Mouse (Mus musculus) myocyte (in vitro differentiated cells): ENCODE measurements at regions not wholly inside any gene's neighbourhood (a gene's known extent, or its start where the extent isn't known, plus 50 kb on each side); places are given as distances from the start of the nearest gene placed in this dataset.

Experiments
- H3K27me3 ChIP-seq: one replicate; pipeline ENCODE4 v1.6.1; 2011; ENCODE audit not compliant: control insufficient read depth, insufficient read depth, insufficient read length
- H3K36me3 ChIP-seq: one replicate; pipeline ENCODE4 v1.6.1; 2011; ENCODE audit not compliant: control insufficient read depth, insufficient read depth
- H3K4me2 ChIP-seq: one replicate; pipeline ENCODE4 v1.6.1; 2011; ENCODE audit warnings: low read depth, control low read depth
- H3K4me3 ChIP-seq: one replicate; pipeline ENCODE4 v1.5.1; 2011; ENCODE audit warnings: mild to moderate bottlenecking, control low read depth, moderate library complexity
- H3K79me2 ChIP-seq: one replicate; pipeline ENCODE4 v1.6.1; 2011; ENCODE audit not compliant: control insufficient read depth, insufficient read depth
- H3ac ChIP-seq: one replicate; pipeline ENCODE4 v1.6.1; 2011; ENCODE audit not compliant: control insufficient read depth, insufficient read length
- CEBPB ChIP-seq: IDR thresholded peaks from 2 replicates; pipeline ENCODE4 v1.6.1; 2011; ENCODE audit warnings: mild to moderate bottlenecking, moderate library complexity; ENCODE audit not compliant: poor library complexity, insufficient read depth, severe bottlenecking
- E2F4 ChIP-seq: IDR thresholded peaks from one replicate; pipeline ENCODE4 v1.6.1; 2011; ENCODE audit warnings: mild to moderate bottlenecking, control low read depth, moderate library complexity; ENCODE audit not compliant: insufficient read depth
- MAX ChIP-seq: IDR thresholded peaks from one replicate; pipeline ENCODE4 v1.6.1; 2011; ENCODE audit warnings: low read depth, mild to moderate bottlenecking, control low read depth
- MYOD1 ChIP-seq, 3 experiments: IDR thresholded peaks; one replicate each; pipeline ENCODE4 v1.6.1; 2011; ENCODE audit warnings: control low read depth in 2 of 3, low read depth in 2 of 3, mild to moderate bottlenecking in 2 of 3, moderate library complexity in 1 of 3; ENCODE audit not compliant: insufficient read length in 2 of 3, control insufficient read depth in 1 of 3
- MYOG ChIP-seq, 3 experiments: IDR thresholded peaks; one replicate each; pipeline ENCODE4 v1.6.1; 2011; ENCODE audit warnings: control low read depth in 2 of 3, low read depth in 2 of 3, mild to moderate bottlenecking in 2 of 3; ENCODE audit not compliant: insufficient read length in 2 of 3, control insufficient read depth in 1 of 3, insufficient read depth in 1 of 3
- POLR2A ChIP-seq: IDR thresholded peaks from one replicate; pipeline ENCODE4 v1.6.1; 2011; ENCODE audit warnings: low read depth, mild to moderate bottlenecking, control low read depth, moderate library complexity; ENCODE audit not compliant: insufficient read length
- POLR2AphosphoS2 ChIP-seq: IDR thresholded peaks from one replicate; pipeline ENCODE4 v1.6.1; 2011; ENCODE audit warnings: low read depth, control low read depth; ENCODE audit not compliant: insufficient read length
- REST ChIP-seq: IDR thresholded peaks from one replicate; pipeline ENCODE4 v1.6.1; 2011; ENCODE audit warnings: mild to moderate bottlenecking, control low read depth, moderate library complexity; ENCODE audit not compliant: insufficient read depth, insufficient read length
- SRF ChIP-seq: IDR thresholded peaks from one replicate; pipeline ENCODE4 v1.6.1; 2011; ENCODE audit warnings: low read depth; ENCODE audit not compliant: control insufficient read depth, insufficient read length
- TCF12 ChIP-seq: IDR thresholded peaks from one replicate; pipeline ENCODE4 v1.6.1; 2011; ENCODE audit warnings: mild to moderate bottlenecking, control low read depth; ENCODE audit not compliant: poor library complexity, insufficient read depth, severe bottlenecking
- TCF3 ChIP-seq: IDR thresholded peaks from one replicate; pipeline ENCODE4 v1.6.1; 2011; ENCODE audit warnings: low read depth, control low read depth; ENCODE audit not compliant: insufficient read length
- USF1 ChIP-seq: IDR thresholded peaks from one replicate; pipeline ENCODE4 v1.6.1; 2011; ENCODE audit warnings: low read depth, mild to moderate bottlenecking, control low read depth, moderate library complexity

GRCm38 (mm10) chr6:89239511-89239910, 122.9 kb downstream of the Plxna1 start:
- TF ChIP-seq MYOG (IDR thresholded peaks at IDR 0.05; ENCODE audit: control insufficient read depth in 1 of 3, insufficient read depth in 1 of 3, insufficient read length in 2 of 3, low read depth in 2 of 3) (peak in 2 of 3 experiments; percentile 98), MYOD1 (IDR thresholded peaks at IDR 0.05; ENCODE audit: control insufficient read depth in 1 of 3, insufficient read length in 2 of 3, low read depth in 2 of 3) (peak; percentile 51 to 96 (median 96)), REST (no peak), TCF3 (peak; percentile 91), POLR2A (no peak), CEBPB (no peak), POLR2AphosphoS2 (no peak), TCF12 (peak; percentile 63), USF1 (no peak), SRF (no peak), MAX (no peak), E2F4 (no peak)
- Histone ChIP-seq H3K27me3 (peaks cover 15% of the 10 kb centered on the region), H3K4me3 (no peak overlapping the region), H3ac (no peak overlapping the region), H3K79me2 (no peaks in the 10 kb centered on the region), H3K36me3 (no peaks in the 10 kb centered on the region), H3K4me2 (peak overlapping the region; percentile 75)

GRCm38 (mm10) chr6:89240168-89240705, 122.2 kb downstream of the Plxna1 start:
- Histone ChIP-seq H3K27me3 (peaks cover 23% of the 10 kb centered on the region), H3K4me3 (no peak overlapping the region), H3K79me2 (no peaks in the 10 kb centered on the region), H3K36me3 (no peaks in the 10 kb centered on the region), H3ac (no peak overlapping the region), H3K4me2 (peak overlapping the region; percentile 75)
- TF ChIP-seq POLR2AphosphoS2 (no peak), TCF12 (no peak), POLR2A (no peak), TCF3 (no peak), USF1 (no peak), MYOD1 (IDR thresholded peaks at IDR 0.05; ENCODE audit: control insufficient read depth in 1 of 3, insufficient read length in 2 of 3, low read depth in 2 of 3) (no peak), MYOG (IDR thresholded peaks at IDR 0.05; ENCODE audit: control insufficient read depth in 1 of 3, insufficient read depth in 1 of 3, insufficient read length in 2 of 3, low read depth in 2 of 3) (no peak), MAX (no peak), CEBPB (no peak), REST (no peak), E2F4 (no peak), SRF (no peak)

- Histone ChIP-seq H3K4me2 (no peak overlapping the region), H3K36me3 (no peaks in the 10 kb centered on the region), H3ac (no peak overlapping the region), H3K79me2 (no peaks in the 10 kb centered on the region), H3K27me3 (peaks cover 31% of the 10 kb centered on the region), H3K4me3 (no peak overlapping the region)
- TF ChIP-seq REST (peak; percentile 95), SRF (no peak)
Observed at GRCm38 (mm10) chr6:89242371-89243288, 119.8 kb downstream of the Plxna1 start.

- Histone ChIP-seq H3K36me3 (no peaks in the 10 kb centered on the region), H3K4me3 (no peak overlapping the region), H3K4me2 (no peak overlapping the region), H3ac (no peak overlapping the region), H3K27me3 (peaks cover 31% of the 10 kb centered on the region), H3K79me2 (no peaks in the 10 kb centered on the region)
- no peak for TF ChIP-seq POLR2AphosphoS2
- no peak for TF ChIP-seq USF1
- TF ChIP-seq CEBPB: no peak
- TF ChIP-seq TCF3: no peak
- no peak for TF ChIP-seq MAX
- no peak for TF ChIP-seq MYOD1 (IDR thresholded peaks at IDR 0.05; ENCODE audit: control insufficient read depth in 1 of 3, insufficient read length in 2 of 3, low read depth in 2 of 3)
- TF ChIP-seq TCF12: no peak
- no peak for TF ChIP-seq MYOG (IDR thresholded peaks at IDR 0.05; ENCODE audit: control insufficient read depth in 1 of 3, insufficient read depth in 1 of 3, insufficient read length in 2 of 3, low read depth in 2 of 3)
- no peak for TF ChIP-seq REST
- no peak for TF ChIP-seq SRF
- TF ChIP-seq POLR2A: no peak
- TF ChIP-seq E2F4: no peak
Observed at GRCm38 (mm10) chr6:89245506-89245905, 116.9 kb downstream of the Plxna1 start.
